Mouse (Mus musculus) lung, adult 2 months (tissue): Measurements from ENCODE around the gene Tsga10ip.

Experiments
- CTCF ChIP-seq: fragments of 200-500 bp; IDR thresholded peaks from 2 replicates; pipeline ENCODE4 v1.5.1; 2011; ENCODE audit warnings: mild to moderate bottlenecking, low read length, control low read depth; ENCODE audit not compliant: insufficient read depth
- POLR2A ChIP-seq: fragments of 200-500 bp; IDR thresholded peaks from 2 replicates; pipeline ENCODE4 v1.6.1; 2011; ENCODE audit warnings: low read depth, mild to moderate bottlenecking, control low read depth, low read length, borderline replicate concordance; ENCODE audit errors: extremely low read depth

- no peak for TF ChIP-seq CTCF
- 0 out of 2 replicates have a peak, but pooled peaks have one; percentile 26 for TF ChIP-seq POLR2A
These were observed 9.6 kb upstream of the Tsga10ip start for GRCm38 (mm10) chr19:5411961-5412360.
